Mouse (Mus musculus) stomach, postnatal 0 days (tissue): ENCODE results near the gene Gabrb3.

Experiments
- CTCF ChIP-seq: IDR thresholded peaks from 2 replicates; pipeline ENCODE4 v1.5.1; 2016; ENCODE audit warnings: antibody characterized with exemption, low read depth, mild to moderate bottlenecking, moderate library complexity
- EP300 ChIP-seq: optimal IDR thresholded peaks from 2 replicates; pipeline ENCODE3; 2016; ENCODE audit warnings: antibody characterized with exemption

DNA sequence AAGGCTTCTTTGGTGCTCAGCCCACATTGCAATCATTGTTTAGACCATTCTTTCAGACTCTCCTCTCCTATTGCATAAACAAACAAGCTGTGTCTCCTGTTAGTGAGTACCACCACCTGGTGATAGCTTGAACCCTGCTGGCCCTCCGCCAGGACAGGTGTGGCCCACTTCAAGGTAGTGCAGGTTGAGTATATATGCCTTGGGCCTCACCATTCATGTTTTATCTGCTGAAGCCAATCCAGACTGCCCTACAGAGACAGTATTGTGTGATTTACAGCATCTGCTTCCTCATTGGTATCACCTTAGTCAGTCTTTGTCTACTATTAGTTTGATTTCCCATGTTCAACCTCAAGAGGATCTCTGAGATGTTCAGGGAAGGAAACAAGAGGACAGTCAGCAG is 1.6 kb downstream of the Gabrb3 start:
- TF ChIP-seq CTCF (no peak), EP300 (no peak)
